Mouse (Mus musculus) midbrain, embryonic 13.5 days (tissue): ENCODE measurements around the gene Lpar3. TPM values are rescaled to one million over a fixed set of nuclear protein-coding genes. Genes with fewer than 3 reads are reported as not detected.

ENCODE experiments used
- ATAC-seq: fragments of 200-750 bp; cut with Nextera tagmentation; 2 replicates; pipeline ENCODE4 v1.8.0; 2017; ENCODE audit warnings: mild to moderate bottlenecking, moderate TSS enrichment, moderate library complexity
- H3K27ac ChIP-seq: fragments of 300-500 bp; sonication (generic); 2 replicates; pipeline ENCODE4 v1.5.1; 2015; ENCODE audit warnings: inconsistent platforms, mild to moderate bottlenecking, moderate library complexity
- H3K27me3 ChIP-seq: fragments of 300-500 bp; sonication (generic); 2 replicates; pipeline ENCODE4 v1.6.1; 2015; ENCODE audit warnings: mild to moderate bottlenecking, inconsistent platforms
- H3K36me3 ChIP-seq: fragments of 300-500 bp; sonication (generic); 2 replicates; pipeline ENCODE4 v1.6.1; 2015; ENCODE audit warnings: mild to moderate bottlenecking, inconsistent platforms
- H3K4me1 ChIP-seq: fragments of 300-500 bp; sonication (generic); replicated peaks from 2 replicates; pipeline ENCODE4 v1.6.1; 2015; ENCODE audit warnings: inconsistent platforms
- H3K4me2 ChIP-seq: fragments of 300-500 bp; sonication (generic); replicated peaks from 2 replicates; pipeline ENCODE4 v1.6.1; 2015; ENCODE audit warnings: moderate library complexity, mild to moderate bottlenecking, inconsistent platforms
- H3K4me3 ChIP-seq: fragments of 300-500 bp; sonication (generic); replicated peaks from 2 replicates; pipeline ENCODE4 v1.5.1; 2015; ENCODE audit warnings: mild to moderate bottlenecking, inconsistent platforms
- H3K9ac ChIP-seq: fragments of 300-500 bp; sonication (generic); replicated peaks from 2 replicates; pipeline ENCODE4 v1.6.1; 2015; ENCODE audit warnings: mild to moderate bottlenecking, inconsistent platforms
- H3K9me3 ChIP-seq: fragments of 300-500 bp; sonication (generic); 2 replicates; pipeline ENCODE4 v1.6.1; 2016; ENCODE audit warnings: mild to moderate bottlenecking, inconsistent platforms
- WGBS: fragments of 180-500 bp; shearing (Covaris S2); methylation state at CpG from one replicate; pipeline ENCODE4 v1.1.7; 2015; 5-methylcytosine and 5-hydroxymethylcytosine counted together
- polyA plus RNA-seq: library from polyadenylated mRNA; unstranded; fragments of >200 nt; fragmentation: Nextera tagmentation; extraction: Ambion mirVana; gene quantifications from 2 replicates; pipeline ENCODE4 v1.2.1, GENCODE M21; 2015

The Lpar3 gene
- polyA plus RNA-seq, 1 experiment from 2014 or later: 0.35 TPM

DNA sequence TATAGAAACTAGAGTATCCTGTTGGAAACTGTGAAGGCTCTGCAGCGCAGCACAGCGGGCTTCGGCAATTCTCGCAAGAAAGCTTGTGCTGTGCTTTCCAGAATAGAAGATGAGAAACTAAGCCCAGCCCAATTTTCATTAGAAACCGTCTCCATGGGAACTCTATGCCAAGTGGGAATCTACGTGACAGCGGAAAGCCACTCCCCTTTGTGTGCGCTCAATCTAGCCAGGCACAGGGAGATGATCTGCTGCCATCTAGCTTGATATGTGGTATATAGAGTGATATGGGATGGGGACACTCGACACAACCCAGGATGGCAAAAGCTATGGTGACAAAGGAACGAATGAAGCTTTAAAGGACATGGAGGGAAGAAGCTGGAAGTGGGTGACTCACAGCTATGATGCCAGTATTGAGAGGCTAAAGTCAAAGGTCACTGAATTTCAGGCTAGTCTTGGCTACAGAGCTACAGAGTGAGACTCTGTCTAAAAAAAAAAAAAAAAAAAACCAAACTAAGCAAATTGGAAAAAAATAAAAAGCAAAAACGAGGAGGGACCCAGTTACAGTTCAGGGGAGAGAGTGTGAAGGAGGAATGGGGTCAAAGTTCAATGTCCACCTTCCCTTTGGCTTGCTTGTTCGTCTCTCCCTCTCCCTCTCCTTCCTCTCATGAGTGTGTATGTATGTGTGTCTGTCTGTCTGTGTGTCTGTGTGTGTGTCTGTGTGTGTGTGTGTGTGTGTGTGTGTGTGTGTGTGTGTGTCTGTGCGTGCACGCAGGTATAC, 47.5 kb downstream of the Lpar3 start:
- no peaks in the 10 kb centered on the region for H3K36me3 ChIP-seq
- peak; percentile 83 for ATAC-seq
- H3K4me2 ChIP-seq: no peak overlapping the region
- H3K9ac ChIP-seq: no peak overlapping the region
- no peaks in the 10 kb centered on the region for H3K27me3 ChIP-seq
- H3K9me3 ChIP-seq: no peaks in the 10 kb centered on the region
- H3K4me1 ChIP-seq: no peaks in the 10 kb centered on the region
- H3K27ac ChIP-seq: no peak overlapping the region
- no peak overlapping the region for H3K4me3 ChIP-seq
- 71% methylated on average over 14 of the region's 14 CpGs for WGBS

DNA sequence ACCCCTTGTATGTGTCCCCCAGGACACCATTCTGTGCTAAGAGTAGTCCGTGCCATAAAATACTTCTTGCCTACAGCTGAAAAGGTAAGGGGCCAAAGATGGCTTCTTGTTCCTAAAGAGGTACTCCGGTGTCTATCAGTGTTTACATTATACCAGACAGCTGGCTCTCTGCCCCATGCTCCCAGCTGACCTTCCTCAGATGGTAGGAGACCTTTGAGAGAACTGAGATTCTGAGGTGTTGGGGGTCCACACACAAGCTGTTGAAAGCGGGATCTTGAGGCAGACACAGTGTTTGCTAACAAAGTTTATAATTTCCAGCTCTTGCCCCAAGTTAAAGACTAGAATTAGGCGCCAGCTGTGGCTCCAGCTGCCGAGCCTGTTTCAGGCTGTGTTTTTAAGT, 53.7 kb downstream of the Lpar3 start:
- Histone ChIP-seq H3K4me2 (no peak overlapping the region), H3K9me3 (no peaks in the 10 kb centered on the region), H3K9ac (no peak overlapping the region), H3K4me3 (no peak overlapping the region), H3K27me3 (no peaks in the 10 kb centered on the region), H3K4me1 (peaks cover 12% of the 10 kb centered on the region), H3K36me3 (no peaks in the 10 kb centered on the region), H3K27ac (no peak overlapping the region)
- WGBS: 83% methylated on average over 5 of the region's 5 CpGs
- no peak for ATAC-seq

DNA sequence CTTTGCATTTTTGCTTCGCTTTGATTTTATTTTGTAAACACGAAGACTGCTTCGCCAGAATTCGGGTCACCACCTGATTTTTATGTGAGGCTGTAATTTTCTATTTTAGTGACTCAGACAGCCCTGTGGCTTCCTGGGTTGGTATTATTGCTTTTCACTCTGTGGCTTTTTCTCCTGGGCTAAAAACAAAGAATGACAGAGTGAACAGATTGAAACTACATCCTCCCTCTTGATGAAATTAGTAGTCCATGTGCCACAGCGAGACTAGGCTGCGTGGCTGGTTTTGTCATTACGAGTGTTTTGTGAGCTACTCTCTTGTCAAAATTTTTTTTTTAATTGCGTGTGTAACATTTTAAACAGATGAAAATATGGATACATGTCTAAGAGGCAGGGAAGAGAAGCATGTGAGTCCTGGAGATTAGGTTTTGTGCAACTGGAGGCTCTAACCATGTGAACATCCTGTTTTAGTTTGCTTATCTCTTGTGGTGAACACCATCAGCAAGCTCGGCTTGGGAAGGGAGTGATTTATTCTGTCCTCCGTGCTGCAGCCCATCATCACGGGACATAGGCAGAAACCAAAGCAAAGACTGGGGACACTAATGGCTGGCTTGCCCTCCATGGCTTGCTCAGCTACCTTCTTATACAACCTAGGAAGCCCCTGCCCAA, 54.7 kb downstream of the Lpar3 start:
- H3K4me1 ChIP-seq: peaks cover 12% of the 10 kb centered on the region
- no peaks in the 10 kb centered on the region for H3K27me3 ChIP-seq
- 91% methylated on average over 11 of the region's 11 CpGs for WGBS
- H3K9me3 ChIP-seq: no peaks in the 10 kb centered on the region
- H3K4me3 ChIP-seq: no peak overlapping the region
- ATAC-seq: no peak
- H3K4me2 ChIP-seq: no peak overlapping the region
- no peak overlapping the region for H3K27ac ChIP-seq
- H3K36me3 ChIP-seq: no peaks in the 10 kb centered on the region
- H3K9ac ChIP-seq: no peak overlapping the region

DNA sequence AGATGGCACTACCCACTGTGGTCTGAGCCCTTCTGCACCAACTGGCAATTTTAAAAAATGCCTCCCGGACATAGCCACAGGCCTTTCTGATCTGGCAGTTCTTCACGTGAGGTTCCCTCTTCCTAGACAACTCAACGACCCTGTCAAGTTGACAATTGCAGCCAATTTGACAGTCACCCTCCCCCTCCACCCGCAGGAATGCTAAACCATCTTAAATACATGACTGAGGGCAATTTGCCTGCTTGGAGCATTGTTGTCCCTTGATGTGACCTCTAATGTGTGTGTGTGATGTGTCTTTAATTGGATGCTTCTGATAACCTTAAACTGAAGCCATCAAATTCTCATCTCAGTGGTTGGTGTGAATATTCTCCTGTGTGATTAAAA, 55.3 kb downstream of the Lpar3 start:
- Histone ChIP-seq H3K27ac (no peak overlapping the region), H3K4me1 (peaks cover 12% of the 10 kb centered on the region), H3K27me3 (no peaks in the 10 kb centered on the region), H3K4me2 (no peak overlapping the region), H3K9ac (no peak overlapping the region), H3K36me3 (no peaks in the 10 kb centered on the region), H3K4me3 (no peak overlapping the region), H3K9me3 (no peaks in the 10 kb centered on the region)
- no peak for ATAC-seq
- WGBS: 57% methylated on average over 4 of the region's 4 CpGs

DNA sequence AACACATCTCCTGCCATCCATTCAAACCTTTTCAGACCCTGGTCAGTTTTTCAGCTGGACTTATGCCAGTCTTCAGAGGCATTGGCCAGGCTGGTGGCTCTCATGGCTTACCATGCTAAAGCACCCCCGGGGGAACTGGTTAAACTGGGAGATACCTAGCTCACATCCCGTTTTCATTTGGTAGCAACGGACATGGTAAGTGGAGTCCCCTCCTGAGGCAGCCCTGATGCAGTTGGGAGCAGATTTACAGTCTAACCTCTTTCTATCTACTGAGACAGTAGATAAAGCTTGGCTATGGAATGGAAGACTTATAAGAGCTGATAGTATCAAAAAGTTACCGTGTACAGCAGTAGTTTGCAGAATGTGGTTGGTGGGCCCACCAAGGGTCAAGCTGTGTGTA, 56.2 kb downstream of the Lpar3 start:
- Histone ChIP-seq H3K9me3 (no peaks in the 10 kb centered on the region), H3K4me3 (no peak overlapping the region), H3K27ac (no peak overlapping the region), H3K4me1 (peaks cover 12% of the 10 kb centered on the region), H3K4me2 (no peak overlapping the region), H3K36me3 (no peaks in the 10 kb centered on the region), H3K27me3 (no peaks in the 10 kb centered on the region), H3K9ac (no peak overlapping the region)
- WGBS: 97% methylated on average over 4 of the region's 4 CpGs
- no peak for ATAC-seq

DNA sequence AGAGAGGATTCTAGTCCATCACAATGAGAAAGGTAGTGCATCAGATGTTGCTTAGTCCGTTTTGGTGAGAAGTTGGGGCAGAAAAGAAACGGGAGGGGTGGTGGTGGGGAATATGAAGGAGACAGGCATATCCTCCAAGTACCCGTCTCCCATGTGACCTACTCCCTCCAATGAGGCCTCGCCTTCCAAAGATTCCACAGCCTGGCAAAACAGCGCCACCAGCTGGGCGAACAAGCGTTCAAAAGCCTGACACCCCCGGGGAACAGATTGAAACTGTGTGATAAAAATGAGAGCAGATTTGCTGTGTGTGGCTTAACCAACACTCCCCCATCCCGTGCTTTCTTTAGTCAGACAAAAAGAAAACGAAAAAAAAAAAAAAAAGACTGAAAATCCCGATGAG, 56.7 kb downstream of the Lpar3 start:
- Histone ChIP-seq H3K27me3 (no peaks in the 10 kb centered on the region), H3K36me3 (no peaks in the 10 kb centered on the region), H3K9ac (no peak overlapping the region), H3K4me3 (no peak overlapping the region), H3K4me2 (no peak overlapping the region), H3K9me3 (no peaks in the 10 kb centered on the region), H3K27ac (no peak overlapping the region), H3K4me1 (peaks cover 12% of the 10 kb centered on the region)
- WGBS: 75% methylated on average over 11 of the region's 11 CpGs
- no peak for ATAC-seq

DNA sequence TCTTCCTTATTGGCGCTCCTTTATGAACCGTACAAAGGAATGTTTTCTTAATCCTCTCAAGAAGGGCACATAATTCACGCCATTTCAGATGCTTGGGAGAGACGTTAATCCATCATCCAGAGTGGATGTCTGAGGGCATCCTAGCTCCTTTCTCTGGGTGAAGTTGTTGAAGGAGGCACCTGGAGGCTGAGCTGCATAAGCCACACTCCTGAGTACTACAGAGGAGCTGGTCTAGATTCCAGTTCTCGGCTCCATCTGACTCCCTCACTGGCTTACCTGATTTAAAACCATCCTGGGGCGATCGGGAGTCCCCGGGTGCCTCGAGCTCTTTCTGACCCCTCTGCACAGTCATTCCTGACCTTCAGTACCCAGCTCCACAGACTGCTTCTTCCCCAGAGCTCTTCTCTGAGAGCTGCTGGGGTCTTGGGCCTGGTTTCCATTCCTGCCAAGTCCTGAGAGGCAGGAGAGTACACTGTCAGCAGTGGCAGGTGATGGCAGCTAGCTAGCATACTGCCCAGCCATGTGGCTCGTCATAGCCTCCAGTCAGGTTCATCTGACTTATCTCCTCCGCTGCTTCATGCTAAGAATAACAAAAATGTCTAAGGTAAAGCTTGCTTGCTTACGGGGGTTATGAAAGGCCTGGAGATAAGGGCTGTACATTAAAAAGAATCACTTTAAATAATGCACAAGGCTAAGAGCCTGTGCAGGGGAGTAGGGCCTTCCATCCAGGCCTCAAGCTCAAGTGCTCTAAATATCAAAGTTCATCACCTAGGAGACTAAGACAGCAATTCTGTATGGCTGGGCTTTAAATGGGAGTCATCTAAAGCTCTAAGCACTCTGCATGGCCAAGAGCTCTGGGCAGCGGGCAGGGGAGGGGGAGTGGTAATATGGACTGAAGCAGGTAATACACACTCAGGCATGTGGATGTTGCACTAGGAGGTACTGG, 57.7 kb downstream of the Lpar3 start:
- Histone ChIP-seq H3K9ac (no peak overlapping the region), H3K9me3 (no peaks in the 10 kb centered on the region), H3K27me3 (no peaks in the 10 kb centered on the region), H3K4me3 (no peak overlapping the region), H3K27ac (0 out of 2 replicates have a peak overlapping the region, but pooled peaks have one; percentile 44), H3K4me1 (peaks cover 12% of the 10 kb centered on the region), H3K4me2 (no peak overlapping the region), H3K36me3 (no peaks in the 10 kb centered on the region)
- ATAC-seq: no peak; the same call in 1 of the 2 replicates
- WGBS: 52% methylated on average over 13 of the region's 13 CpGs

DNA sequence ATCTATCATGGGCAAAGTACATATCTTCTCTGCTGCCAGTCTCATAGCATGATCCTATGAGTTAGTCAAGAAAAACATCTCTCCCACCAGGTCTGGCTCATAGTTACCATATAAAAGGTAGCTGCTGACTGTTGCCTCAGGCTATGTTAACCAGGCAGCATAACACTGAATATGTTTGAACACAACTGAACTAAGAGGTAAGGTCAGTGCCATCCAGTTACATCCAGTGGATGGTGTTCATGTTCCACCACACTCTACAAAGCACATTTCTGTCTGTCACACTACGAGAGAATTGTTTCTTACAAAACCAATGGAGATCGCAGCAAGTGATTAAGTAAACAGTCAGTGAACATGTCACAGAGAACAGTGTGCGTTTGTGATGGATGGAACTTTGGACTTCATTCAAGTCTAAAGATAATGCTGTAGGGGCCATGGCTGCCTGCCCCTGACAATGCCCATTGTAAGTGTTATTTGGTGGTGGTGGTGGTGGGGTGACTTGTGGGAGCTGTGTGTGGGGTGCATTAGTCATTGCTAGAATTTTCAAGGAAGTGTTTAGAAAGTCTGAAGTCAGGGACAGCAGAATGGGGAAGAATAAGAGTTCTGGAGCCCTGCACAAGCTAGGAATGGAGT, 63.1 kb downstream of the Lpar3 start:
- Histone ChIP-seq H3K27me3 (no peaks in the 10 kb centered on the region), H3K9ac (no peak overlapping the region), H3K27ac (no peak overlapping the region), H3K4me1 (peaks cover 2% of the 10 kb centered on the region), H3K9me3 (no peaks in the 10 kb centered on the region), H3K4me3 (no peak overlapping the region), H3K36me3 (no peaks in the 10 kb centered on the region), H3K4me2 (no peak overlapping the region)
- WGBS: 77% methylated on average over 3 of the region's 3 CpGs
- ATAC-seq: no peak

DNA sequence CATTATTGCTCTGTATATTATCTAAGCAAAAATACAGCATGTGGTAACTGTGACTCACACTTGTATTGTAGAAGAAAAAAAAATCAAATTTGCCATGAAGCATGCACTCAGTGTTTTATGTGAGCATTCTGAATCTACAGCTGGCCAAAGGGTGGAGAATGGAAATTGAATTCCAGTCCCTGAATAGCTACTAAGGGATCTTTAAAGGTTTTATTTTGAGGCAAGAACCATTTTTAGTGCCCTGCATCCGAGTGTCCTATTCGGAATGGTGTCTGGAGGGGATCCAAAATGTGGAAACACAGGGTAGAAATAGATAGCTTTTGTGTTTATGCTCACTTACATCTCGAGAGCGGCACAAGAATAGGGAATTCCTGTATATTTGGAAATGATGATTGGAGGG, 65.4 kb downstream of the Lpar3 start:
- ATAC-seq: no peak
- Histone ChIP-seq H3K4me1 (no peaks in the 10 kb centered on the region), H3K4me2 (no peak overlapping the region), H3K36me3 (no peaks in the 10 kb centered on the region), H3K27ac (no peak overlapping the region), H3K9ac (no peak overlapping the region), H3K9me3 (no peaks in the 10 kb centered on the region), H3K27me3 (no peaks in the 10 kb centered on the region), H3K4me3 (no peak overlapping the region)
- 84% methylated on average over 4 of the region's 4 CpGs for WGBS

DNA sequence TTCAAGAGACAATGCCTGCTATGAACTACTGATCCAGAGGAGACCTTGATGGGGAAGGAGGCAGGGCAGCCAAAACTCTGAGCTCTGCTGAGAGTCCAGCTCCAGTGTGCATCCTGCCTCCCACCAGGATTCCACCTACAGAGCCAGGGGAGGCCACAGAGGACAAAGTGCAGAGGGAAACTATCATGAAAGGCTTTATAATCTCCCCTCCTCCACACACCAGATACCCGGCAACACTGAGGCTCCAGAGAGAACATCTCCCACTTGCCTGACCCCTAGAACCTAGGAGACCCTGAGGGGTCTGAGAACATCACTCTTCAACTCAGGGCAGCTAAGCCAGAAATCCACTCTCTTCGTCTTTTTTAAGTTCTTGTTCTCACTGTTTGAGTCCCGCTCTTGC, 71.2 kb downstream of the Lpar3 start:
- Histone ChIP-seq H3K4me1 (no peaks in the 10 kb centered on the region), H3K9ac (no peak overlapping the region), H3K27ac (no peak overlapping the region), H3K27me3 (no peaks in the 10 kb centered on the region), H3K9me3 (no peaks in the 10 kb centered on the region), H3K4me2 (no peak overlapping the region), H3K4me3 (no peak overlapping the region), H3K36me3 (no peaks in the 10 kb centered on the region)
- ATAC-seq: no peak
- WGBS: 74% methylated on average over 3 of the region's 3 CpGs

DNA sequence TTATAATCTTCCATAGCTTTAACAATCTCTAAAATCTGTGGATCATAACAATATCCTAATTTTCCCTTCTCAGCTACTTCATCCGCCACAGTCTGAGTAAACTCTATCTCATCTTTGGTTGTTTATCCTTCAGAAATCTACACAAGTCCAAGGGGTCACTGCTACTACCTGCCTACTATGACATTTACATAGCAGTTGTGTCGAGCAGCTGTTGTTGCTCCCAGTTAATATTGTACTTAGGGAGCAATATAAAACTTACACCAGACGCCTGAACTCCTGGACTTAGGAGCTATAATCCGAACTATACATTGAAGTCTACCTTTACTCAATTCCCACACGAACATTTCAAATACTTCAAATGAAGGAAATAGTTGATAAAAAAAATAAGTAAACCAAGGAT, 71.8 kb downstream of the Lpar3 start:
- no peak overlapping the region for H3K27ac ChIP-seq
- no peak overlapping the region for H3K4me3 ChIP-seq
- no peaks in the 10 kb centered on the region for H3K27me3 ChIP-seq
- no peaks in the 10 kb centered on the region for H3K9me3 ChIP-seq
- H3K36me3 ChIP-seq: no peaks in the 10 kb centered on the region
- no peak overlapping the region for H3K4me2 ChIP-seq
- ATAC-seq: no peak
- no peaks in the 10 kb centered on the region for H3K4me1 ChIP-seq
- 91% methylated on average over 5 of the region's 5 CpGs for WGBS
- no peak overlapping the region for H3K9ac ChIP-seq

DNA sequence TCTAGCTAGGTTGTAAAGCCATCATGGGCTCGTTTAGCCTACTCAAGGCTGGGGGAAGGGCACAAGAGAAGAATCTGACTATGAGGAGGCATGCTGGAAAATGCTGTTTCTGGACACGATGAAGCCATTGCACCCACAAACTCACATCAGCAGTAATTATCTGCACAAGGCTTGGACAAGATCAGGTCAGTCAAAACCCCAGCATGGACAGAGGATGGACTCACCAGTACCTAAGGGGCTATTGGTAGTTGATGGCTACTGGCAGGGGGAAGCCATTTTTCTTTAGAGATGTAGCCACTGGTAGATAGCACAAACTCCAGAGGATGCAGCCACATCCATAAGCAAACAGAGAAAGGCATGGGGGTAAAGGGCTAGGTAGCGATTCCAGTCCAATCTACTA, 81.7 kb downstream of the Lpar3 start:
- no peak overlapping the region for H3K4me2 ChIP-seq
- H3K27me3 ChIP-seq: no peaks in the 10 kb centered on the region
- no peak overlapping the region for H3K4me3 ChIP-seq
- no peak overlapping the region for H3K9ac ChIP-seq
- H3K36me3 ChIP-seq: no peaks in the 10 kb centered on the region
- no peaks in the 10 kb centered on the region for H3K9me3 ChIP-seq
- no peak overlapping the region for H3K27ac ChIP-seq
- WGBS: 92% methylated on average over 3 of the region's 3 CpGs
- ATAC-seq: no peak
- no peaks in the 10 kb centered on the region for H3K4me1 ChIP-seq
